In the genomic region with DNA sequence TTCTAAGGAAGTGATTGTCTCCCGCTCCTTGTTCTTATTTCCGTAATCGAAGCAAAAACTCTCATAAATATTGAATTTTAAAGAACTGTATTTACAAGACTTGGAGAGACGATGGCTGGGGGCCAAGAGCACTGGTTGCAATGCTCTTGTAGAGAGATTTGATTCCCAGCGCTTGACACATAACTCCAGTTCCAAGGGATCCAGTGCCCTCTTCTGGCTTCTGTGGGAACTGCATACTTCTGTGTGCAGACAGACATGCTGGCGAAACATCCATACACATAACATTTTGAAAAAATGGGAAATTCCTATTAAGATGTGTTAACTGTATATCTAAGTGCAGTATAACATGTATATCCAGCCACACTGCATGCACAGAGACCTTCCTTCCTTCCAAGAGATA, we compare ENCODE assay signal across 12 mouse cellular contexts.
DNase-seq lines count a peak whose midpoint lies in the region; ATAC-seq and TF ChIP-seq lines count a peak whose summit lies in the region.
"Had no signal": no experiment of that assay in that cellular context is flagged by ENCODE, and none has a peak within 500 bp of the region (broad histone marks: within the 10 kb centered on the region; RNA-seq: fewer than 3 reads in every experiment).

No protein-coding gene starts in this region.

- H3K36me3 ChIP-seq in kidney, postnatal 0 days (ENCODE audit: insufficient read depth, low read length), result no peaks in the 10 kb centered on the region
- no peaks in the 10 kb centered on the region for H3K36me3 ChIP-seq in kidney, embryonic 16.5 days (ENCODE audit: insufficient read depth, low read length)
- no peaks in the 10 kb centered on the region for H3K36me3 ChIP-seq in neural tube, embryonic 15.5 days
- H3K36me3 ChIP-seq: hindbrain, embryonic 15.5 days had no signal

- H3K4me1 ChIP-seq in kidney, postnatal 0 days (replicated peaks; ENCODE audit: insufficient read depth, low read length), result no peaks in the 10 kb centered on the region
- H3K4me1 ChIP-seq in kidney, embryonic 16.5 days (ENCODE audit: insufficient read depth, low read length), result 0 out of 2 replicates have a peak, but pooled peaks cover 2% of the 10 kb centered on the region
- H3K4me1 ChIP-seq in neural tube, embryonic 15.5 days, result peaks cover 22% of the 10 kb centered on the region
- H3K4me1 ChIP-seq: hindbrain, embryonic 15.5 days had no signal

- 90% methylated on average over 6 of the region's 6 CpGs for WGBS in kidney, postnatal 0 days
- whole genome bisulfite sequencing in kidney, embryonic 16.5 days, result 90% methylated on average over 6 of the region's 6 CpGs
- 92% methylated on average over 6 of the region's 6 CpGs for WGBS in neural tube, embryonic 15.5 days

- ATAC-seq in kidney, postnatal 0 days (replicated peaks; ENCODE audit: low FRiP score, low read depth), result no peak
- ATAC-seq in kidney, embryonic 16.5 days (ENCODE audit: low FRiP score, low TSS enrichment), result no peak
- ATAC-seq in neural tube, embryonic 15.5 days (ENCODE audit: low FRiP score), result no peak

- peak; percentile 28 to 40 for DNase-seq in cerebellum, postnatal 10 days
- no peak for DNase-seq in cerebellum, postnatal 36 days
- DNase-seq in kidney, postnatal 0 days (ENCODE audit: low spot score), result no peak
- peak; percentile 16 for DNase-seq in lung, postnatal 36 days
- DNase-seq in lung, postnatal 14 days, result no peak
- DNase-seq in retina, embryonic 14.5 days (ENCODE audit: low spot score), result peak; percentile 39
- DNase-seq: thymus, postnatal 36 days had no signal

- H3K9me3 ChIP-seq in kidney, postnatal 0 days (replicated peaks; ENCODE audit: low read length), result no peaks in the 10 kb centered on the region
- H3K9me3 ChIP-seq in kidney, embryonic 16.5 days (ENCODE audit: low read length), result no peaks in the 10 kb centered on the region
- H3K9me3 ChIP-seq in neural tube, embryonic 15.5 days (replicated peaks), result no peaks in the 10 kb centered on the region
- H3K9me3 ChIP-seq: hindbrain, embryonic 15.5 days had no signal

- no peak overlapping the region for H3K4me3 ChIP-seq in kidney, postnatal 0 days (replicated peaks; ENCODE audit: low read depth, low read length)
- no peak overlapping the region for H3K4me3 ChIP-seq in kidney, embryonic 16.5 days (ENCODE audit: low read length)
- no peak overlapping the region for H3K4me3 ChIP-seq in neural tube, embryonic 15.5 days (replicated peaks)
- H3K4me3 ChIP-seq: hindbrain, embryonic 15.5 days had no signal

- H3K9ac ChIP-seq in kidney, postnatal 0 days (ENCODE audit: low read depth, low read length), result no peak overlapping the region
- no peak overlapping the region for H3K9ac ChIP-seq in kidney, embryonic 16.5 days (replicated peaks; ENCODE audit: low read length)
- H3K9ac ChIP-seq in neural tube, embryonic 15.5 days (replicated peaks), result no peak overlapping the region
- H3K9ac ChIP-seq: hindbrain, embryonic 15.5 days had no signal

- TF ChIP-seq CTCF in kidney, postnatal 0 days (IDR thresholded peaks at IDR 0.05; ENCODE audit: low read depth), result peak; percentile 40; the same call in 1 of the 2 replicates

- H3K27me3 ChIP-seq in kidney, postnatal 0 days (ENCODE audit: insufficient read depth, low read length), result no peaks in the 10 kb centered on the region
- H3K27me3 ChIP-seq in kidney, embryonic 16.5 days (ENCODE audit: insufficient read depth, low read length), result no peaks in the 10 kb centered on the region
- no peaks in the 10 kb centered on the region for H3K27me3 ChIP-seq in neural tube, embryonic 15.5 days (replicated peaks)
- H3K27me3 ChIP-seq: hindbrain, embryonic 15.5 days had no signal

- H3K27ac ChIP-seq in kidney, postnatal 0 days, result no peak overlapping the region
- no peak overlapping the region for H3K27ac ChIP-seq in kidney, embryonic 16.5 days (ENCODE audit: low read length)
- no peak overlapping the region for H3K27ac ChIP-seq in neural tube, embryonic 15.5 days (replicated peaks)
- H3K27ac ChIP-seq: hindbrain, embryonic 15.5 days had no signal

- no peak overlapping the region for H3K4me2 ChIP-seq in kidney, postnatal 0 days (ENCODE audit: low read length)
- H3K4me2 ChIP-seq in kidney, embryonic 16.5 days (replicated peaks; ENCODE audit: low read depth, low read length), result no peak overlapping the region
- no peak overlapping the region for H3K4me2 ChIP-seq in neural tube, embryonic 15.5 days
- H3K4me2 ChIP-seq: heart, embryonic 11.5 days; hindbrain, embryonic 15.5 days; midbrain, embryonic 11.5 days had no signal

Comparison
In these comparisons a context has a peak if more than half of its experiments do, and no peak if none do; other contexts are left out.
1. DNase-seq: peak in cerebellum, postnatal 10 days (2 of 2), lung, postnatal 36 days (single experiment) and retina, embryonic 14.5 days (single experiment); none in cerebellum, postnatal 36 days (0 of 2), kidney, postnatal 0 days (single experiment) and lung, postnatal 14 days (single experiment).